Mouse (Mus musculus) liver, postnatal 0 days (tissue): Measurements from ENCODE around the gene Rps6kl1. TPM values are rescaled to one million over a fixed set of nuclear protein-coding genes. Genes with fewer than 3 reads are reported as not detected.

Experiments used
- ATAC-seq: fragments of 200-750 bp; cut with Nextera tagmentation; 2 replicates; pipeline ENCODE4 v1.8.0; 2017; ENCODE audit warnings: mild to moderate bottlenecking, moderate library complexity
- DNase-seq: peaks from one replicate; pipeline ENCODE4 v3.0.0-alpha.2; 2016
- H3K27ac ChIP-seq: fragments of 300-500 bp; sonication (generic); 2 replicates; pipeline ENCODE4 v1.5.1; 2014; ENCODE audit warnings: antibody characterized with exemption, moderate library complexity, mild to moderate bottlenecking, low read depth
- H3K27me3 ChIP-seq: fragments of 300-500 bp; sonication (generic); 2 replicates; pipeline ENCODE4 v1.6.1; 2014; ENCODE audit warnings: low read length, control low read depth, mixed read lengths; ENCODE audit not compliant: insufficient read depth
- H3K36me3 ChIP-seq: fragments of 300-500 bp; sonication (generic); replicated peaks from 2 replicates; pipeline ENCODE4 v1.6.1; 2014; ENCODE audit warnings: mild to moderate bottlenecking, control low read depth, low read length, moderate library complexity, mixed read lengths; ENCODE audit not compliant: insufficient read depth
- H3K4me1 ChIP-seq: fragments of 300-500 bp; sonication (generic); 2 replicates; pipeline ENCODE4 v1.6.1; 2014; ENCODE audit warnings: antibody characterized with exemption, mild to moderate bottlenecking, control low read depth; ENCODE audit not compliant: insufficient read depth
- H3K4me2 ChIP-seq: fragments of 300-500 bp; sonication (generic); 2 replicates; pipeline ENCODE4 v1.6.1; 2014; ENCODE audit warnings: low read depth, mild to moderate bottlenecking, low read length, moderate library complexity, mixed read lengths
- H3K4me3 ChIP-seq: fragments of 300-500 bp; sonication (generic); 2 replicates; pipeline ENCODE4 v1.5.1; 2014; ENCODE audit warnings: low read depth, low read length
- H3K9ac ChIP-seq: fragments of 300-500 bp; sonication (generic); replicated peaks from 2 replicates; pipeline ENCODE4 v1.6.1; 2014; ENCODE audit warnings: mild to moderate bottlenecking, moderate library complexity
- H3K9me3 ChIP-seq: fragments of 300-500 bp; sonication (generic); 2 replicates; pipeline ENCODE4 v1.6.1; 2016; ENCODE audit warnings: mild to moderate bottlenecking, control low read depth, low read length, mixed read lengths
- CTCF ChIP-seq: sonication (generic); IDR thresholded peaks from 2 replicates; pipeline ENCODE4 v1.5.1; 2016; ENCODE audit warnings: antibody characterized with exemption, low read depth
- EP300 ChIP-seq: IDR thresholded peaks from 2 replicates; pipeline ENCODE4 v1.6.1; 2016; ENCODE audit warnings: antibody characterized with exemption, low read depth, mild to moderate bottlenecking
- WGBS: fragments of 180-500 bp; shearing (Covaris S2); extraction: QIAGEN DNeasy Blood & Tissue Kit; methylation state at CpG from one replicate; pipeline ENCODE4 v1.1.7; 2014; ENCODE audit not compliant: insufficient replicate concordance; 5-methylcytosine and 5-hydroxymethylcytosine counted together
- polyA plus RNA-seq: library from polyadenylated mRNA; unstranded; fragments of >200 nt; fragmentation: Nextera tagmentation; extraction: Ambion mirVana; gene quantifications from 2 replicates; pipeline ENCODE4 v1.2.1, GENCODE M21; 2015

Gene Rps6kl1
- polyA plus RNA-seq, 1 experiment from 2014 or later, result 0.61 TPM

- no peak for TF ChIP-seq CTCF
- TF ChIP-seq EP300, result no peak
- Histone ChIP-seq H3K9ac (peak within 1 kb of the TSS; percentile 38; the same call in 1 of the 2 replicates), H3K9me3 (no peaks in the 10 kb centered on the region), H3K36me3 (no peaks in the 10 kb centered on the region), H3K4me3 (peak within 1 kb of the TSS; percentile 36), H3K4me1 (peaks cover 8% of the 10 kb centered on the region), H3K27ac (no peak within 1 kb of the TSS), H3K27me3 (peaks cover 31% of the 10 kb centered on the region), H3K4me2 (peak within 1 kb of the TSS; percentile 74)
- 50% methylated on average over 10 of the region's 10 CpGs for WGBS
- DNase-seq (no peak), ATAC-seq (no peak)
Measured at GRCm38 (mm10) chr12:85177740-85178239, 26.7 kb upstream of the Rps6kl1 start, which contains the start of gene Pgf. Pgf (minus strand) TSS chr12:85177790.

GRCm38 (mm10) chr12:85176846-85177523 lies 25.9 kb upstream of the Rps6kl1 start:
- H3K36me3 ChIP-seq, result no peaks in the 10 kb centered on the region
- peak overlapping the region; percentile 74 for H3K4me2 ChIP-seq
- 0 out of 2 replicates have a peak, but pooled peaks have one; percentile 25 for ATAC-seq
- H3K4me3 ChIP-seq, result peak overlapping the region; percentile 36
- no peak overlapping the region for H3K27ac ChIP-seq
- DNase-seq, result peak; percentile 59
- WGBS, result 3% methylated on average over 32 of the region's 32 CpGs
- no peaks in the 10 kb centered on the region for H3K9me3 ChIP-seq
- H3K27me3 ChIP-seq, result peaks cover 27% of the 10 kb centered on the region
- peaks cover 8% of the 10 kb centered on the region for H3K4me1 ChIP-seq
- peak overlapping the region; percentile 38; the same call in 1 of the 2 replicates for H3K9ac ChIP-seq
- TF ChIP-seq CTCF (no peak), EP300 (no peak)

- DNase-seq (no peak), ATAC-seq (no peak)
- no peak overlapping the region for H3K27ac ChIP-seq
- 0 out of 2 replicates have a peak overlapping the region, but pooled peaks have one; percentile 74 for H3K4me2 ChIP-seq
- H3K27me3 ChIP-seq, result peaks cover 25% of the 10 kb centered on the region
- TF ChIP-seq EP300 (no peak), CTCF (no peak)
- no peaks in the 10 kb centered on the region for H3K36me3 ChIP-seq
- no peak overlapping the region for H3K9ac ChIP-seq
- H3K4me3 ChIP-seq, result peak overlapping the region; percentile 36; the same call in 1 of the 2 replicates
- WGBS, result 41% methylated on average over 11 of the region's 11 CpGs
- H3K4me1 ChIP-seq, result peaks cover 8% of the 10 kb centered on the region
- no peaks in the 10 kb centered on the region for H3K9me3 ChIP-seq
Measured at GRCm38 (mm10) chr12:85175926-85176845, 25.1 kb upstream of the Rps6kl1 start.

DNA sequence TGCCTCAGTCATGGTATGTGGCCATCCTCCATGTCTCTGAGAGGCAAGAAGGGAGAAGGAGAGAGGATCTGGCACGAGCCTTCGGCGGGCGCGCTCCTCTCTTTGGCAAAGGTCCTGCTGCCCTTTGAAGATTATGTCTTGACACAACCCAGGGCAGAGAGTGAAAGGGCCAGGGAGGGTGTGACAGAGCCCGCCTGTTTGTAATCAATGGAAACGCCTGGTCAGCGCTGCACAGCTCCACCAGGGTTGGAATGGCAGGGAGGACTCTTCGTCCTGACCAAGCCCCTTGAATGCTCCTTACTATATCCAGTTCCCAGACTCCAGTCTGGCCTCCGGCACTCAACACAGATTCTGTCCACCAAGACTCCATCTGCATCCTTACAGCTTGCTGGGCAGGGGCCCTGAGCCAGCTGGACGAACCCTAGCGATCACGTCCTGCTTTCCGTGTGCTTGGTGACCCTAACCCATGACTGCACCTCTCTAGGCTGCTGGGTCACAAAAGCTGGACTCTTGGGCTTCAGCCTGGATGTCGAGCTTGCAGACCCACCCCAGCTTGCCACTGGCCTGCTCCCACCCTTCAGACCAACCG lies 24.1 kb upstream of the Rps6kl1 start:
- H3K4me1 ChIP-seq, result peaks cover 8% of the 10 kb centered on the region
- H3K4me3 ChIP-seq, result no peak overlapping the region
- TF ChIP-seq CTCF, result no peak
- no peak for TF ChIP-seq EP300
- H3K9ac ChIP-seq, result no peak overlapping the region
- H3K27ac ChIP-seq, result no peak overlapping the region
- H3K27me3 ChIP-seq, result peaks cover 23% of the 10 kb centered on the region
- DNase-seq, result no peak
- no peak overlapping the region for H3K4me2 ChIP-seq
- 70% methylated on average over 16 of the region's 16 CpGs for WGBS
- no peaks in the 10 kb centered on the region for H3K36me3 ChIP-seq
- no peaks in the 10 kb centered on the region for H3K9me3 ChIP-seq
- no peak for ATAC-seq

- no peak overlapping the region for H3K4me3 ChIP-seq
- TF ChIP-seq CTCF, result no peak
- TF ChIP-seq EP300, result no peak
- no peaks in the 10 kb centered on the region for H3K9me3 ChIP-seq
- H3K27ac ChIP-seq, result no peak overlapping the region
- peaks cover 19% of the 10 kb centered on the region for H3K27me3 ChIP-seq
- no peak overlapping the region for H3K4me2 ChIP-seq
- H3K9ac ChIP-seq, result no peak overlapping the region
- no peaks in the 10 kb centered on the region for H3K36me3 ChIP-seq
- WGBS, result 66% methylated on average over 7 of the region's 7 CpGs
- peaks cover 13% of the 10 kb centered on the region for H3K4me1 ChIP-seq
- DNase-seq (no peak), ATAC-seq (no peak)
Measured at GRCm38 (mm10) chr12:85174016-85174415, 23.0 kb upstream of the Rps6kl1 start.
